Mouse (Mus musculus) hindbrain, embryonic 10.5 days (tissue): Measurements from ENCODE around the gene Bcas1. TPM values are rescaled to one million over a fixed set of nuclear protein-coding genes. Genes with fewer than 3 reads are reported as not detected.

Experiments
- polyA plus RNA-seq: library from polyadenylated mRNA; unstranded; fragments of >200 nt; fragmentation: Nextera tagmentation; extraction: Ambion mirVana; gene quantifications from 2 replicates; pipeline ENCODE4 v1.2.1, GENCODE M21; 2016

Bcas1 gene
- polyA plus RNA-seq, 1 experiment from 2014 or later = 2.2 TPM

Other genes starting within 250 kb of the Bcas1 start
- gene Pfdn4, start 68.6 kb upstream of the Bcas1 start, polyA plus RNA-seq = 93.1 and 104 TPM in 2 replicates
- 0.07 and 0.17 TPM in 2 replicates for gene Cyp24a1, start 69.3 kb upstream of the Bcas1 start, polyA plus RNA-seq
- not detected in 2 replicates for gene 4930470P17Rik, start 174.2 kb upstream of the Bcas1 start, polyA plus RNA-seq